Mouse (Mus musculus) liver, postnatal 0 days (tissue): ENCODE measurements around the gene Serpinf2.

Experiments used
- CTCF ChIP-seq: sonication (generic); IDR thresholded peaks from 2 replicates; pipeline ENCODE4 v1.5.1; 2016; ENCODE audit warnings: antibody characterized with exemption, low read depth
- EP300 ChIP-seq: IDR thresholded peaks from 2 replicates; pipeline ENCODE4 v1.6.1; 2016; ENCODE audit warnings: antibody characterized with exemption, low read depth, mild to moderate bottlenecking

- no peak for TF ChIP-seq CTCF
- TF ChIP-seq EP300: peak; percentile 51; the same call in 1 of the 2 replicates
These were observed 23.5 kb upstream of the Serpinf2 start for GRCm38 (mm10) chr11:75462865-75463336.
